Mouse (Mus musculus) midbrain, embryonic 14.5 days (tissue): ENCODE measurements around the gene 4930430F08Rik. TPM values are rescaled to one million over a fixed set of nuclear protein-coding genes. Genes with fewer than 3 reads are reported as not detected.

Source experiments
- ATAC-seq: fragments of 200-750 bp; cut with Nextera tagmentation; 2 replicates; pipeline ENCODE4 v1.8.0; 2017; ENCODE audit warnings: moderate number of reproducible peaks, moderate library complexity; ENCODE audit not compliant: low FRiP score, low TSS enrichment
- DNase-seq: peaks from one replicate; pipeline ENCODE4 v3.0.0-alpha.2; 2015
- H3K27ac ChIP-seq: fragments of 300-500 bp; sonication (generic); replicated peaks from 2 replicates; pipeline ENCODE4 v1.5.1; 2014; ENCODE audit warnings: mild to moderate bottlenecking, low read depth, low read length, moderate library complexity
- H3K27me3 ChIP-seq: fragments of 300-500 bp; sonication (generic); 2 replicates; pipeline ENCODE4 v1.6.1; 2014; ENCODE audit warnings: low read length, control low read depth, mixed read lengths; ENCODE audit not compliant: control insufficient read depth, insufficient read depth
- H3K36me3 ChIP-seq: fragments of 300-500 bp; sonication (generic); 2 replicates; pipeline ENCODE4 v1.6.1; 2014; ENCODE audit warnings: low read length, control low read depth; ENCODE audit not compliant: control insufficient read depth, insufficient read depth
- H3K4me1 ChIP-seq: fragments of 300-500 bp; sonication (generic); 2 replicates; pipeline ENCODE4 v1.6.1; 2014; ENCODE audit warnings: mild to moderate bottlenecking, antibody characterized with exemption, low read length, control low read depth; ENCODE audit not compliant: control insufficient read depth, insufficient read depth
- H3K4me2 ChIP-seq: fragments of 300-500 bp; sonication (generic); 2 replicates; pipeline ENCODE4 v1.6.1; 2014; ENCODE audit warnings: mild to moderate bottlenecking, low read length, moderate library complexity
- H3K4me3 ChIP-seq: fragments of 300-500 bp; sonication (generic); replicated peaks from 2 replicates; pipeline ENCODE4 v1.5.1; 2014; ENCODE audit warnings: low read depth, low read length
- H3K9ac ChIP-seq: fragments of 300-500 bp; sonication (generic); replicated peaks from 2 replicates; pipeline ENCODE4 v1.6.1; 2014; ENCODE audit warnings: mild to moderate bottlenecking, low read length, moderate library complexity
- H3K9me3 ChIP-seq: fragments of 300-500 bp; sonication (generic); 2 replicates; pipeline ENCODE4 v1.6.1; 2016; ENCODE audit warnings: low read length, control low read depth, mixed read lengths; ENCODE audit not compliant: control insufficient read depth
- WGBS: fragments of 180-500 bp; shearing (Covaris S2); extraction: QIAGEN DNeasy Blood & Tissue Kit; methylation state at CpG from one replicate; pipeline ENCODE4 v1.1.7; 2014; 5-methylcytosine and 5-hydroxymethylcytosine counted together
- polyA plus RNA-seq: library from polyadenylated mRNA; unstranded; fragments of >200 nt; fragmentation: Nextera tagmentation; extraction: Ambion mirVana; gene quantifications from 2 replicates; pipeline ENCODE4 v1.2.1, GENCODE M21; 2014

4930430F08Rik gene
- polyA plus RNA-seq, 1 experiment from 2014 or later = 15.6 TPM

- 79% methylated on average over 3 of the region's 3 CpGs for WGBS
- no peak for ATAC-seq
Observed at GRCm38 (mm10) chr10:100598339-100598738, 8.1 kb upstream of the 4930430F08Rik start.

GRCm38 (mm10) chr10:100588932-100589388, 1.3 kb downstream of the 4930430F08Rik start:
- Histone ChIP-seq H3K36me3 (no peaks in the 10 kb centered on the region; the same call in 1 of the 2 replicates), H3K4me1 (peaks cover 11% of the 10 kb centered on the region; the same call in 1 of the 2 replicates), H3K27me3 (no peaks in the 10 kb centered on the region), H3K27ac (peak overlapping the region; percentile 82), H3K9me3 (no peaks in the 10 kb centered on the region), H3K9ac (peak overlapping the region; percentile 77), H3K4me3 (peak overlapping the region; percentile 77), H3K4me2 (peak overlapping the region; percentile 72)
- peak; percentile 97 for DNase-seq
- WGBS = under 1% methylated on average over 31 of the region's 31 CpGs
- peak; percentile 98 for ATAC-seq

More at GRCm38 (mm10) chr10:100598339-100598738, 8.1 kb upstream of the 4930430F08Rik start:
- H3K9me3 ChIP-seq = no peaks in the 10 kb centered on the region
- no peak overlapping the region for H3K4me2 ChIP-seq
- no peak overlapping the region for H3K27ac ChIP-seq
- H3K27me3 ChIP-seq = no peaks in the 10 kb centered on the region
- no peaks in the 10 kb centered on the region for H3K4me1 ChIP-seq
- no peak overlapping the region for H3K4me3 ChIP-seq
- no peak for DNase-seq
- H3K9ac ChIP-seq = no peak overlapping the region
- no peaks in the 10 kb centered on the region for H3K36me3 ChIP-seq

GRCm38 (mm10) chr10:100588524-100588923, 1.7 kb downstream of the 4930430F08Rik start:
- Histone ChIP-seq H3K9me3 (no peaks in the 10 kb centered on the region), H3K27ac (peak overlapping the region; percentile 82), H3K27me3 (no peaks in the 10 kb centered on the region), H3K4me1 (peaks cover 11% of the 10 kb centered on the region; the same call in 1 of the 2 replicates), H3K9ac (peak overlapping the region; percentile 77), H3K36me3 (no peaks in the 10 kb centered on the region; the same call in 1 of the 2 replicates), H3K4me2 (peak overlapping the region; percentile 72), H3K4me3 (peak overlapping the region; percentile 77)
- DNase-seq (peak; percentile 9), ATAC-seq (0 out of 2 replicates have a peak, but pooled peaks have one; percentile 53)
- 48% methylated on average over 7 of the region's 7 CpGs for WGBS

GRCm38 (mm10) chr10:100584178-100584577, 6.0 kb downstream of the 4930430F08Rik start:
- Histone ChIP-seq H3K4me2 (no peak overlapping the region), H3K9me3 (no peaks in the 10 kb centered on the region), H3K4me1 (peaks cover 11% of the 10 kb centered on the region; the same call in 1 of the 2 replicates), H3K36me3 (no peaks in the 10 kb centered on the region; the same call in 1 of the 2 replicates), H3K9ac (no peak overlapping the region), H3K27me3 (no peaks in the 10 kb centered on the region), H3K4me3 (no peak overlapping the region), H3K27ac (no peak overlapping the region)
- 93% methylated on average over 3 of the region's 3 CpGs for WGBS
- DNase-seq = no peak
- ATAC-seq = no peak

- peaks cover 48% of the 10 kb centered on the region for H3K36me3 ChIP-seq
- H3K4me2 ChIP-seq = no peak overlapping the region
- no peak overlapping the region for H3K4me3 ChIP-seq
- ATAC-seq (no peak), DNase-seq (no peak)
- H3K9me3 ChIP-seq = no peaks in the 10 kb centered on the region
- 93% methylated on average over 7 of the region's 7 CpGs for WGBS
- H3K4me1 ChIP-seq = no peaks in the 10 kb centered on the region
- no peak overlapping the region for H3K9ac ChIP-seq
- no peaks in the 10 kb centered on the region for H3K27me3 ChIP-seq
- H3K27ac ChIP-seq = no peak overlapping the region
Observed at GRCm38 (mm10) chr10:100575294-100575693, 14.9 kb downstream of the 4930430F08Rik start.

- H3K4me2 ChIP-seq = no peak overlapping the region
- H3K27ac ChIP-seq = no peak overlapping the region
- peaks cover 48% of the 10 kb centered on the region for H3K36me3 ChIP-seq
- no peaks in the 10 kb centered on the region for H3K4me1 ChIP-seq
- H3K27me3 ChIP-seq = no peaks in the 10 kb centered on the region
- 96% methylated on average over 7 of the region's 7 CpGs for WGBS
- H3K9me3 ChIP-seq = no peaks in the 10 kb centered on the region
- no peak overlapping the region for H3K9ac ChIP-seq
- no peak overlapping the region for H3K4me3 ChIP-seq
- ATAC-seq = no peak
- no peak for DNase-seq
Observed at GRCm38 (mm10) chr10:100574505-100575149, 15.6 kb downstream of the 4930430F08Rik start.

- H3K4me2 ChIP-seq = no peak overlapping the region
- H3K27me3 ChIP-seq = no peaks in the 10 kb centered on the region
- 93% methylated on average over 3 of the region's 3 CpGs for WGBS
- no peak overlapping the region for H3K27ac ChIP-seq
- H3K4me3 ChIP-seq = no peak overlapping the region
- H3K4me1 ChIP-seq = no peaks in the 10 kb centered on the region
- ATAC-seq (no peak), DNase-seq (no peak)
- peaks cover 41% of the 10 kb centered on the region for H3K36me3 ChIP-seq
- no peak overlapping the region for H3K9ac ChIP-seq
- no peaks in the 10 kb centered on the region for H3K9me3 ChIP-seq
Observed at GRCm38 (mm10) chr10:100571707-100572106, 18.5 kb downstream of the 4930430F08Rik start.

- Histone ChIP-seq H3K36me3 (peaks cover 36% of the 10 kb centered on the region), H3K27me3 (no peaks in the 10 kb centered on the region), H3K9me3 (no peaks in the 10 kb centered on the region), H3K4me2 (no peak overlapping the region), H3K9ac (no peak overlapping the region), H3K4me3 (no peak overlapping the region), H3K27ac (no peak overlapping the region), H3K4me1 (no peaks in the 10 kb centered on the region)
- DNase-seq (no peak), ATAC-seq (no peak)
- WGBS = 88% methylated on average over 3 of the region's 3 CpGs
Observed at GRCm38 (mm10) chr10:100564112-100564511, 26.1 kb downstream of the 4930430F08Rik start.
